Mouse (Mus musculus) 3T3-L1 (cell line): ENCODE results near the gene Zic1.

Source experiments
- DNase-seq: peaks from one replicate; pipeline ENCODE4 v3.0.0-alpha.2; 2015; ENCODE audit warnings: low read depth, low spot score

Zic1 gene

DNA sequence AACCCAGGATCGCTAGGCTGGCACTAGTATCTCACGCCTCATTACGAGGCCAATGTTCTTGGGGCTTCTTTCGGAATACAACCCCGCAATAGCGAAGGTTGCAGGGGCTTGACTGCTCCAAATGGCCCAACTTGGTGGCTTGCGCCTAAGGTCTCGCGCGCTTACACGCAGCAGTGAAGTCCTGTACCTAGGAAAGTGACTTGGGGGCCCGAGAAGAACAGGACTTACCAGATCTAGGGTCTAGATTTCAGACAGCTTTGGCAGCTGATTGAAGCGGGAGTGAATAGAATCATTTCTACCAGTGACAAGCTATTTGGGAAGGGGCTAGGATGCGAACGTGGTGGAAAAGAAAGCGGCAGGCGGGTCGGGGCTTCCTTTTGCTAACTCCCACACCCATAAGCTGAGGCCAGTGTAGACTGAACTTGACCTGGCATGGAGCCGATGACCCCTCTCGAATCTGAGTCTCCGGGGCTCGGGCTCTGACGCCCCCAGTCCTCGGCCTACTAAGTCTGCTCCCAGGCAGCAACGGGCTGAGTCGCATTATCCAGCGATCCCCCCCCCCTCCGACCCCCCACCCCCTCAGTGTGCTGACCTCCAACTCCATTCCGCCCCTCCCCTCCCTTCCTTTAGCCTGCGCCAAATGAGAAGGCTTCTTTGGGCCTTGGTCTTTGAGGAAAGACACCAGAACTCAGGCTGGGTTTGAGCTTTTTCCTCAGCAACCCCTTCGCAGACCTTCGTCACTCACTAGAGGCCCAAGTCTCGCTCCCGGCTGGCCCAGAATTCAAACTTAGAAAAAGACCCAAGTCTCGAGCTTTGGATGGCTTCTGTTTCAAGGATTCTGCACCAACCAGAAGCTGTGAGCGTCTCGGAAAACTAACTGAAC is 11.8 kb downstream of the Zic1 start:
- no peak for DNase-seq

DNA sequence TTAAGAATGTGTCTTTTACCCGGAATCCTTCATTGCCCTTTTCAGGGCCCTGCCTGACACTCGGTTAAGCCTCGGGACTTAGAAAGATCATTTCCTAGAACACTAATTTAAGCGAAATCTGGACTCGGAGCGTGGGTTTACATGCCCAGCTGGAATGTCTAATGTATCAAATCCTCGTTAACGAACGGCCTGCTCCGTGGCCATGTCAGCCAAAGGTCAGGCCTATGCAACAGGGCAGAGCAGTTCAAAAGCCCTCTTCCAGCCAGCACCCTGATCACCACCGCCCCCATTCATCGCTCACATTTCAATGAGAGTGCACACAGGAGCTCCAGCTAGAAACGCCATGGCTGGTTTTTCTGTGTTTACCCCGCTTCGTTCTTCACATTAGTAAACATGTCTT is 12.8 kb downstream of the Zic1 start:
- no peak for DNase-seq

DNA sequence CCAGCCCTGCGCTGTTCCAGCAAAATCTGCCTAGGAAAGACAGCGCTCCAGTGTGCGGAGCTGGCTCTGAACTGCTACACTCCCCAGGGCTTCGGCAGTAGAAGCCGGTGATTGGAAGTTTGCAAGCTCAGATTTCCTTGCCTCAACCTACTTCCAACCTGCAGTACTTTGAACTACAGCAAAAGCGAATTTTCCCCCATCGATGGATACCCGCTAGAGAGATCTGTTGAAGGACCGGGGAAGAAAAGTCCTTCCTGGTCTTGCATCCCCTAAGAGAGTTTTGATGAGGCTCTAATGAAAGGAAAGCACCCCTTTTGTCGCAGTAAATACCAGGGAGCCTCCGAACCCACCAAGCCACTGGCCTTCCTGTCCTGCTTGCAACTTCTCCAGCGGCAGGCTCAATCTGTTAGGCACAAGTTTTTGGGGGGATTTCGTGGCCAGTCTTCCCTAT is 13.6 kb downstream of the Zic1 start:
- DNase-seq: no peak

DNA sequence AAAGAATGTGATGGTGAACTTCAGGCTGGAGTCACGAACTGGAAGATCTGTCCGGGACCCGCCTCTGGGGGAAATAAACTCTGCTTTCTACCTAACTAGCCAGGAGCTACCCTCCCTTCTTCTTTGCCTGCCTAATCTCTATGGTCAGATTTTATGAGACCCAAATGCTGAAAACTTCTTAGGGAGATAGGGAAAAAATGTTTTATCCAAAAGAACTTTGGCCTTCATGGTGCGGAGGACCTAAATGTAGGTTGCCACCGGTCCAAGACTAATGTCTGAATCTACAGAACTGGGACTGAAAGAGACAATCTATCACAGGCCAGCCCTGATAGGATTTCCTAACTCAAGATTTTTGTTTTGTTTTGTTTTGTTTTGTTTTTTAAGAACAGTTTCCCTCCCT is 14.2 kb downstream of the Zic1 start:
- no peak for DNase-seq

DNA sequence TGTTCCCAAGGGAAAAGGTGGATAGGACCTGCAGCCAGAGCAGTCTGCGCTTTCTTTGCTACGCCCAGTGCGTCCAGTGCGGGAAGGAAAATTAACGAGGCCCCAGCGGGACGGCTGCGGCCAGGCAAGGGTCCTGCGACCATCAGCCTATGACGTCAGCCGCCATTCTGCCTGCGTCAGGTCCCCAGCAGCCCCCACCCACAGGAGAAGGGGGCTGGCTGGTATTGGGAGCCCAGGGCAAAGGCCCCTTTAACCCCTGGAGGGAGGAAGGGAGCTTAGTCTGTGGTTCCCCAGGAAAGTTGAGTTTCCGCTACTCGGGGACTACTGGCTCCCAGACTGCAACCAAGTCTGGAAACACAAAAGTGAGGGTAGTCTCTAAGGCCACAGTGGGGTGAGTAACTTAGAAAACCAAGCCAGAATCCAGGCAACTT is 14.7 kb downstream of the Zic1 start:
- no peak for DNase-seq

DNA sequence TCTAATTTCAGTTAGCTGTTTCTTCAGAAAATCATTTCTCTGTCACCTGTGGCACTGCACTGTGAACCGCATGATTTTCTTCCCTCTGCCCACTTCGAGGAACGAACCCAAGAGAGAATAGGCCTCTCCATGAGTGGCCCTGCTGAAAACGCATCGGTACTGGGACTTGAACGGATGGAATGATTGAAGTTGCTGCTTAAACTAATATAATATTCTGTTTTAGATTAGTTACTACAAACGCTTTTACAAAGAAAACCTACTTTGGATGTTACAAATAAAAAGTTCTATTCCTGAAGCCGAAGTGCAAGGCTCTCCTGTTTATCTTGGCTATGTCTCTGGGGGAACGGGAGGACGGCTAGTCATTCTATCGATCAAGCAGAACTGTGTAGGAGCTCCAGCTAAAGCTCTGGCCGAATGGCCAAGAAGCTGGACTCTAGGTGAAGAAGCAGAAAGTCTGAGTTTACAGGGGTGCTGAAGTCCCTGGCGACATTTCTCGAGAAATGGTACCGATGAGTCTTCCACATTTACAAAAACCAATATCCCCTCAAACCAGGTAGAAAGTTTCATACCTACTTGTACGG is 15.3 kb downstream of the Zic1 start:
- DNase-seq: no peak

DNA sequence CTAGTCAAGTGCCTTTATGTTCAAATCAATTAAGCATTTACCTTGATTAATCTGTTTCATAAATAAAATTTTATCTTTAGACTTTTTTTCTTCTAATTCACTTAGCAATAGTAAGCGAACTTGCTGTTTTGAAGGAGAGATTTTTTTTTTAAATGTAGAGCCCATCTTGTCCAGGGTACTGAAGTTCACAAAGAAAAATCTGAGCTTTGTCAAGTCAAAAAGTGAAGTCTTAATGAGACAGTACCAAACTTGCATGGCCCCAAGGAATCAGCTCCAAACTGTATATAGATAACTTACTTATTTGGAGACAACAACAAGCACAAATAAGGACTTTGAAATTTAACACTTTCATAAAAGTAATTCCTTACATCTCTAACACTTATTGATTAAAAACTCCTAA is 16.9 kb downstream of the Zic1 start:
- no peak for DNase-seq

DNA sequence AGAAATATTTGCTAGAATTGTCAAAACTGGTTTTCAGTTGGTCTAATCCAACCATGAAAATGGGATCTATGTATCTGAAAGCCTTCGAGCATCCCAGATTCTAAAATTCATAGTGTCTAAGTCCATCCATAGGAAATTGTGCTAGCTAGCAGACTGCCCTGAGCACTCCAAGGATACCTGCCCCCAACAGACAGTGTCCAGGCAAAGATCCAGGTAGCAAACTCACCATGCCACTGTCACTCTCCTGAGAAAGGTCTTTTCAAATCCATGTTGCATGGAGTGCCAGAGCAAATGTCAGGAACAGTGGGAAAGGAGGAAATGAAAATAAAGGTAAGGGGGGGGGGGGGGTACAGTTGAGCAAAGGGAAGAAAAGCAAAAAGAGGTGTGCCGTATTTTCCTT is 18.0 kb downstream of the Zic1 start:
- DNase-seq: no peak
